Comparison of ENCODE assay signal across 15 mouse cellular contexts in genomic region chr15:80683151-80683550, GRCm38 (mm10). TPM values are rescaled to one million over a fixed set of nuclear protein-coding genes. Genes with fewer than 3 reads are reported as not detected.
DNase-seq lines count a peak whose midpoint lies in the region; ATAC-seq lines count a peak whose summit lies in the region.
"Had no signal": no experiment of that assay in that cellular context is flagged by ENCODE, and none has a peak within 500 bp of the region (broad histone marks: within the 10 kb centered on the region; RNA-seq: fewer than 3 reads in every experiment).

No protein-coding gene starts in this region.

- ATAC-seq in liver, embryonic 16.5 days (ENCODE audit: low read depth): no peak
- no peak for ATAC-seq in liver, embryonic 11.5 days (replicated peaks; ENCODE audit: low FRiP score)
- peak; percentile 68 for ATAC-seq in intestine, embryonic 16.5 days
- peak; percentile 43; the same call in 1 of the 2 replicates for ATAC-seq in kidney, embryonic 16.5 days (ENCODE audit: low FRiP score, low TSS enrichment)
- peak; percentile 62; the same call in 1 of the 2 replicates for ATAC-seq in stomach, embryonic 14.5 days (ENCODE audit: insufficient number of reproducible peaks, insufficient read depth, low FRiP score, low read depth)
- ATAC-seq in CD4-positive, CD25-positive, alpha-beta regulatory T cell, adult 4 months: no peak
- ATAC-seq: forebrain, embryonic 13.5 days had no signal

- H3K4me1 ChIP-seq in liver, embryonic 16.5 days (ENCODE audit: control insufficient read depth, low read depth, low read length): peaks cover 18% of the 10 kb centered on the region
- peaks cover 5% of the 10 kb centered on the region; the same call in 1 of the 2 replicates for H3K4me1 ChIP-seq in liver, embryonic 11.5 days (replicated peaks; ENCODE audit: control insufficient read depth, insufficient read depth, low read length)
- peaks cover 70% of the 10 kb centered on the region for H3K4me1 ChIP-seq in intestine, embryonic 16.5 days (ENCODE audit: control insufficient read depth, insufficient read depth, low read length)
- peaks cover 33% of the 10 kb centered on the region for H3K4me1 ChIP-seq in kidney, embryonic 16.5 days (ENCODE audit: insufficient read depth, low read length)
- peaks cover 29% of the 10 kb centered on the region; the same call in 1 of the 2 replicates for H3K4me1 ChIP-seq in stomach, embryonic 14.5 days (ENCODE audit: control insufficient read depth, insufficient read depth, low read length)

- 61% methylated on average over 6 of the region's 6 CpGs for WGBS in liver, embryonic 16.5 days (ENCODE audit: insufficient replicate concordance)
- WGBS in liver, embryonic 11.5 days: 80% methylated on average over 6 of the region's 6 CpGs
- WGBS in intestine, embryonic 16.5 days: 55% methylated on average over 6 of the region's 6 CpGs
- WGBS in kidney, embryonic 16.5 days: 67% methylated on average over 6 of the region's 6 CpGs
- WGBS in stomach, embryonic 14.5 days: 66% methylated on average over 6 of the region's 6 CpGs

- H3K36me3 ChIP-seq in liver, embryonic 16.5 days (ENCODE audit: control insufficient read depth, insufficient read depth): no peaks in the 10 kb centered on the region
- H3K36me3 ChIP-seq in liver, embryonic 11.5 days (ENCODE audit: control insufficient read depth, insufficient read depth, low read length): no peaks in the 10 kb centered on the region
- no peaks in the 10 kb centered on the region for H3K36me3 ChIP-seq in intestine, embryonic 16.5 days (ENCODE audit: control insufficient read depth, insufficient read depth, low read length)
- no peaks in the 10 kb centered on the region for H3K36me3 ChIP-seq in kidney, embryonic 16.5 days (ENCODE audit: insufficient read depth, low read length)
- H3K36me3 ChIP-seq in stomach, embryonic 14.5 days (ENCODE audit: control insufficient read depth, insufficient read depth, low read length): no peaks in the 10 kb centered on the region
- H3K36me3 ChIP-seq: G1E; hindbrain, embryonic 13.5 days; liver, embryonic 13.5 days had no signal

- no peak for DNase-seq in liver, embryonic 11.5 days (ENCODE audit: low spot score)
- no peak for DNase-seq in spleen, adult 12 weeks (ENCODE audit: low spot score)
- DNase-seq in thymus, postnatal 4 days: no peak
- DNase-seq: adrenal gland, postnatal 10 days; cerebellum, adult 9-11 months; liver, embryonic 13.5 days; lung, postnatal 36 days had no signal

- H3K4me2 ChIP-seq in liver, embryonic 16.5 days (ENCODE audit: low read depth, low read length): no peak overlapping the region
- H3K4me2 ChIP-seq in liver, embryonic 11.5 days: no peak overlapping the region
- no peak overlapping the region for H3K4me2 ChIP-seq in intestine, embryonic 16.5 days (ENCODE audit: low read depth, low read length)
- H3K4me2 ChIP-seq in kidney, embryonic 16.5 days (replicated peaks; ENCODE audit: low read depth, low read length): no peak overlapping the region
- H3K4me2 ChIP-seq in stomach, embryonic 14.5 days (replicated peaks; ENCODE audit: low read depth, low read length): no peak overlapping the region
- H3K4me2 ChIP-seq: forebrain, embryonic 13.5 days; hindbrain, embryonic 13.5 days; liver, embryonic 13.5 days had no signal

- peak overlapping the region; percentile 67; the same call in 1 of the 2 replicates for H3K27ac ChIP-seq in liver, embryonic 16.5 days (ENCODE audit: low read length)
- no peak overlapping the region for H3K27ac ChIP-seq in liver, embryonic 11.5 days (ENCODE audit: low read depth, low read length)
- H3K27ac ChIP-seq in intestine, embryonic 16.5 days (ENCODE audit: low read length): peak overlapping the region; percentile 57
- peak overlapping the region; percentile 63 for H3K27ac ChIP-seq in kidney, embryonic 16.5 days (ENCODE audit: low read length)
- H3K27ac ChIP-seq in stomach, embryonic 14.5 days (ENCODE audit: low read length): peak overlapping the region; percentile 44; the same call in 1 of the 2 replicates
- H3K27ac ChIP-seq: forebrain, embryonic 13.5 days; hindbrain, embryonic 13.5 days had no signal

- no peak overlapping the region for H3K4me3 ChIP-seq in liver, embryonic 16.5 days (ENCODE audit: low read depth, low read length)
- no peak overlapping the region for H3K4me3 ChIP-seq in liver, embryonic 11.5 days (ENCODE audit: low read depth, low read length)
- no peak overlapping the region for H3K4me3 ChIP-seq in intestine, embryonic 16.5 days (ENCODE audit: low read length)
- no peak overlapping the region for H3K4me3 ChIP-seq in kidney, embryonic 16.5 days (ENCODE audit: low read length)
- no peak overlapping the region for H3K4me3 ChIP-seq in stomach, embryonic 14.5 days (ENCODE audit: low read depth, low read length)
- H3K4me3 ChIP-seq: forebrain, embryonic 13.5 days; hindbrain, embryonic 13.5 days; liver, embryonic 13.5 days had no signal

- no peak overlapping the region for H3K9ac ChIP-seq in liver, embryonic 16.5 days (ENCODE audit: low read depth, low read length)
- H3K9ac ChIP-seq in liver, embryonic 11.5 days (ENCODE audit: low read depth, low read length): no peak overlapping the region
- H3K9ac ChIP-seq in intestine, embryonic 16.5 days (ENCODE audit: low read depth, low read length): no peak overlapping the region
- H3K9ac ChIP-seq in kidney, embryonic 16.5 days (replicated peaks; ENCODE audit: low read length): no peak overlapping the region
- no peak overlapping the region for H3K9ac ChIP-seq in stomach, embryonic 14.5 days (replicated peaks; ENCODE audit: low read depth, low read length)
- H3K9ac ChIP-seq: forebrain, embryonic 13.5 days; hindbrain, embryonic 13.5 days; liver, embryonic 13.5 days had no signal

- no peaks in the 10 kb centered on the region for H3K27me3 ChIP-seq in liver, embryonic 16.5 days (ENCODE audit: control insufficient read depth, insufficient read depth, low read depth, low read length)
- peaks cover 10% of the 10 kb centered on the region for H3K27me3 ChIP-seq in liver, embryonic 11.5 days (replicated peaks; ENCODE audit: control insufficient read depth, insufficient read depth, low read length)
- no peaks in the 10 kb centered on the region for H3K27me3 ChIP-seq in intestine, embryonic 16.5 days (replicated peaks; ENCODE audit: control insufficient read depth, insufficient read depth, low read length)
- H3K27me3 ChIP-seq in kidney, embryonic 16.5 days (ENCODE audit: insufficient read depth, low read length): no peaks in the 10 kb centered on the region
- no peaks in the 10 kb centered on the region for H3K27me3 ChIP-seq in stomach, embryonic 14.5 days (ENCODE audit: control insufficient read depth, insufficient read depth, low read length)
- H3K27me3 ChIP-seq: forebrain, embryonic 13.5 days had no signal

- no peaks in the 10 kb centered on the region for H3K9me3 ChIP-seq in liver, embryonic 16.5 days (replicated peaks; ENCODE audit: control insufficient read depth, low read length)
- H3K9me3 ChIP-seq in liver, embryonic 11.5 days (ENCODE audit: control insufficient read depth, low read length): no peaks in the 10 kb centered on the region
- no peaks in the 10 kb centered on the region for H3K9me3 ChIP-seq in intestine, embryonic 16.5 days (ENCODE audit: control insufficient read depth, low read length)
- no peaks in the 10 kb centered on the region for H3K9me3 ChIP-seq in kidney, embryonic 16.5 days (ENCODE audit: low read length)
- H3K9me3 ChIP-seq in stomach, embryonic 14.5 days (ENCODE audit: control insufficient read depth, low read depth, low read length): no peaks in the 10 kb centered on the region
- H3K9me3 ChIP-seq: forebrain, embryonic 13.5 days; G1E; hindbrain, embryonic 13.5 days; liver, embryonic 13.5 days had no signal

RNA-seq across cellular contexts. Expression of gene Fam83f, which starts 11.5 kb away (rescaled TPM):
- 4.5 and 6.0 TPM in 2 replicates for polyA plus RNA-seq in liver, embryonic 16.5 days (2015; fragmentation: Nextera tagmentation; extraction: Ambion mirVana)
- 0.34 and 0.61 TPM in 2 replicates for polyA plus RNA-seq in liver, embryonic 11.5 days (2014; fragmentation: Nextera tagmentation; extraction: Ambion mirVana)
- 24.9 and 29.2 TPM in 2 replicates for polyA plus RNA-seq in intestine, embryonic 16.5 days (2015; fragmentation: Nextera tagmentation; extraction: Ambion mirVana)
- polyA plus RNA-seq in kidney, embryonic 16.5 days (2015; fragmentation: Nextera tagmentation; extraction: Ambion mirVana): 5.4 and 6.3 TPM in 2 replicates
- polyA plus RNA-seq in stomach, embryonic 14.5 days (2014; fragmentation: Nextera tagmentation; extraction: Ambion mirVana): 6.9 and 9.3 TPM in 2 replicates
- polyA plus RNA-seq in CD4-positive, CD25-positive, alpha-beta regulatory T cell, adult 4 months (2017; shearing (Covaris generic)): under 1 TPM in 1 of 2 experiments, not detected in 1; 0.30 TPM
- polyA plus RNA-seq: forebrain, embryonic 13.5 days; G1E had no signal

RNA-seq across cellular contexts. Expression of gene Tnrc6b, which starts 28.0 kb away (rescaled TPM):
- polyA plus RNA-seq in liver, embryonic 16.5 days (2015; fragmentation: Nextera tagmentation; extraction: Ambion mirVana): 19.7 and 22.1 TPM in 2 replicates
- 17.7 and 18.5 TPM in 2 replicates for polyA plus RNA-seq in liver, embryonic 11.5 days (2014; fragmentation: Nextera tagmentation; extraction: Ambion mirVana)
- 18.0 and 18.2 TPM in 2 replicates for polyA plus RNA-seq in intestine, embryonic 16.5 days (2015; fragmentation: Nextera tagmentation; extraction: Ambion mirVana)
- polyA plus RNA-seq in kidney, embryonic 16.5 days (2015; fragmentation: Nextera tagmentation; extraction: Ambion mirVana): 27.4 and 33.9 TPM in 2 replicates
- polyA plus RNA-seq in stomach, embryonic 14.5 days (2014; fragmentation: Nextera tagmentation; extraction: Ambion mirVana): 25.5 and 28.7 TPM in 2 replicates
- polyA plus RNA-seq in CD4-positive, CD25-positive, alpha-beta regulatory T cell, adult 4 months (2017; shearing (Covaris generic)): 10 to 100 TPM; 58.7 to 84.9 TPM

Comparison
In these comparisons a context has a peak if more than half of its experiments do, and no peak if none do; other contexts are left out.
1. ATAC-seq: peak in intestine, embryonic 16.5 days (single experiment), kidney, embryonic 16.5 days (single experiment) and stomach, embryonic 14.5 days (single experiment); none in liver, embryonic 16.5 days (single experiment), liver, embryonic 11.5 days (single experiment) and CD4-positive, CD25-positive, alpha-beta regulatory T cell, adult 4 months (single experiment).